Mouse (Mus musculus) ES-E14 (cell line): ENCODE results near the gene Pak3. TPM values are rescaled to one million over a fixed set of nuclear protein-coding genes. Genes with fewer than 3 reads are reported as not detected.

Source experiments
- DNase-seq: peaks from one replicate; pipeline ENCODE4 v3.0.0-alpha.2; 2013; ENCODE audit warnings: low read depth, low spot score
- H3K27ac ChIP-seq: 2 replicates; pipeline ENCODE4 v1.5.1; 2012; ENCODE audit warnings: low read depth, mild to moderate bottlenecking, low read length, moderate library complexity, mixed read lengths; ENCODE audit not compliant: poor library complexity, insufficient read depth, severe bottlenecking
- H3K36me3 ChIP-seq: 2 replicates; pipeline ENCODE4 v1.6.1; 2012; ENCODE audit warnings: mild to moderate bottlenecking, low read length, moderate library complexity, mixed read lengths; ENCODE audit not compliant: control insufficient read depth, poor library complexity, insufficient read depth, severe bottlenecking
- H3K4me1 ChIP-seq, 2 experiments: fragments of 150-350 bp in 1 of 2; sonication (generic) in 1 of 2; 2 replicates each; pipeline ENCODE4 v1.6.1; 2012; ENCODE audit warnings: low read length in 2 of 2, mild to moderate bottlenecking in 1 of 2, mixed read lengths in 1 of 2; ENCODE audit not compliant: control insufficient read depth in 2 of 2, insufficient read depth in 2 of 2, poor library complexity in 1 of 2
- H3K4me3 ChIP-seq, 2 experiments: fragments of 150-350 bp in 1 of 2; sonication (generic) in 1 of 2; 2 replicates each; pipeline ENCODE4 v1.5.1; 2012; ENCODE audit warnings: low read length in 2 of 2, low read depth in 1 of 2, mild to moderate bottlenecking in 1 of 2, mixed read lengths in 1 of 2; ENCODE audit not compliant: insufficient read depth in 1 of 2, poor library complexity in 1 of 2, severe bottlenecking in 1 of 2
- H3K9ac ChIP-seq: 2 replicates; pipeline ENCODE4 v1.6.1; 2012; ENCODE audit warnings: low read depth, mild to moderate bottlenecking, low read length, mixed read lengths; ENCODE audit not compliant: poor library complexity, insufficient read depth, severe bottlenecking
- H3K9me3 ChIP-seq: fragments of 150-350 bp; sonication (generic); 2 replicates; pipeline ENCODE4 v1.6.1; 2012; ENCODE audit warnings: low read depth, mild to moderate bottlenecking, low read length; ENCODE audit not compliant: control insufficient read depth, insufficient read depth
- CHD2 ChIP-seq: IDR thresholded peaks from 2 replicates; pipeline ENCODE4 v1.6.1; 2014; ENCODE audit warnings: mild to moderate bottlenecking, low read depth, low read length, inconsistent platforms
- HCFC1 ChIP-seq: IDR thresholded peaks from 2 replicates; pipeline ENCODE4 v1.6.1; 2012; ENCODE audit warnings: low read length, inconsistent platforms, borderline replicate concordance; ENCODE audit not compliant: insufficient read depth
- MAFK ChIP-seq: IDR thresholded peaks from 2 replicates; pipeline ENCODE4 v1.6.1; 2014; ENCODE audit warnings: mild to moderate bottlenecking, low read depth, low read length, inconsistent platforms; ENCODE audit not compliant: insufficient read depth
- ZC3H11A ChIP-seq: IDR thresholded peaks from 2 replicates; pipeline ENCODE4 v1.6.1; 2012; ENCODE audit warnings: low read depth, mild to moderate bottlenecking, inconsistent platforms, low read length, borderline replicate concordance
- ZNF384 ChIP-seq: IDR thresholded peaks from 2 replicates; pipeline ENCODE4 v1.6.1; 2012; ENCODE audit warnings: low read depth, low read length, inconsistent platforms
- in situ Hi-C, 2 experiments: fragments of 600-800 bp; cut with MboI; formaldehyde crosslinking; loops; one replicate each; pipeline ENCODE4 v1.15.1; 2025; ENCODE audit warnings: low sequenced_read_pairs in 2 of 2, inconsistent platforms in 1 of 2; ENCODE audit not compliant: unreplicated experiment in 2 of 2
- total RNA-seq: library from RNA; depleted of rRNA; stranded (reverse); fragments of 300-350 nt; gene quantifications from 2 replicates; pipeline ENCODE4 v1.2.3, GENCODE M21; 2012

The Pak3 gene
- total RNA-seq, 1 experiment: 2.2 TPM

GRCm38 (mm10) chrX:143739171-143739570 lies 220.8 kb downstream of the Pak3 start:
- Histone ChIP-seq H3K4me1 (no peaks in the 10 kb centered on the region), H3K9ac (no peak overlapping the region), H3K36me3 (no peaks in the 10 kb centered on the region), H3K9me3 (no peaks in the 10 kb centered on the region), H3K27ac (no peak overlapping the region), H3K4me3 (no peak overlapping the region)
- no peak for TF ChIP-seq HCFC1
- TF ChIP-seq ZC3H11A: peak; percentile 87
- peak; percentile 9 for DNase-seq
- in situ Hi-C loops: loop anchor here (10.0 to 25.0 kb wide), 2 partner anchors 248 to 256 kb away; no protein-coding TSS in a partner anchor

DNA sequence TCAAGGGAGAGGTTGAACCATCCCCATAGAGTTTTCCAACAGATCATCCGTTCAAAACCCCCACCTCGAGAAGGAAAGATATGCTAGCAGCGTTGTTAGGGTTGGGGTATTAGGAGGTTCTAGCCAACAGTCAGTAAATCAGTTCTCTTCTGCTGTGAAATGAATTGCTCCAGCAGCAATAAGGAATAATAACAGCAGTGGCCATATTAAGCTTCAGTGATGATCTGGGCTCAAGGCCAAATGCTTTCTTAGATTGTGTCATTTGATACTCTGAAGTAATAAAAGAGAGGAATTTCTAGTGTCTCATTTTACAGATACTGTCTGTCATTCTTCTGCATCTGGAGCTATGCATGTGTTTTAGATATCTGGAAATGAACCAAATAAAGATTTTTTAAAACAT lies 244.2 kb downstream of the Pak3 start:
- H3K4me1 ChIP-seq: no peaks in the 10 kb centered on the region
- H3K4me3 ChIP-seq: no peak overlapping the region
- in situ Hi-C loops: no loop called here
- no peak overlapping the region for H3K9ac ChIP-seq
- H3K36me3 ChIP-seq: no peaks in the 10 kb centered on the region
- no peak overlapping the region for H3K27ac ChIP-seq
- no peaks in the 10 kb centered on the region for H3K9me3 ChIP-seq
- DNase-seq: no peak
- TF ChIP-seq ZC3H11A: no peak
- no peak for TF ChIP-seq HCFC1
- TF ChIP-seq MAFK: no peak
- TF ChIP-seq ZNF384: no peak
- TF ChIP-seq CHD2: no peak

DNA sequence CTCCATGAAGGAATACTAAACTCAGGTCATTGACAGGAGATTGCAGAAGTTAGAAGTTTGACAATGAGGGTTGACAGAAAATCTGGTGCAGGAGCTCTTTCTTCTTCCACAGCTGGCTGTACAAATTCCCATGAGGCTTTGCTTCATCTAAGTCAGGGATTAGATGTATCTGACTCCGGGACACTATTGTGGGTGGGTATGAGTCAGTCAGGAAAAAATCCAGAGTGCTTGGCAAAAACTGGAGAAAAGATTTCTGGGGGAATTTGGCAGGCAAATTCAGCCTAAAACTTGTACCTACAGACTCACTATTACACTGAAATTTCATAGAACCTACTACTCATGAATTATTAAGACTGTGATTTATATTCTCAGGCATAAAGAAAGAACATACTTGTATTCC lies 297.6 kb downstream of the Pak3 start:
- Histone ChIP-seq H3K4me3 (no peak overlapping the region), H3K36me3 (no peaks in the 10 kb centered on the region), H3K9me3 (no peaks in the 10 kb centered on the region), H3K27ac (no peak overlapping the region), H3K4me1 (no peaks in the 10 kb centered on the region), H3K9ac (no peak overlapping the region)
- DNase-seq: no peak
- in situ Hi-C loops: no loop called here
- TF ChIP-seq MAFK (no peak), ZC3H11A (no peak), HCFC1 (no peak), CHD2 (no peak), ZNF384 (no peak)

GRCm38 (mm10) chrX:143818961-143819360 lies 300.6 kb downstream of the Pak3 start:
- Histone ChIP-seq H3K4me3 (no peak overlapping the region), H3K9me3 (no peaks in the 10 kb centered on the region), H3K36me3 (no peaks in the 10 kb centered on the region), H3K27ac (no peak overlapping the region), H3K9ac (no peak overlapping the region), H3K4me1 (no peaks in the 10 kb centered on the region)
- no peak for DNase-seq
- TF ChIP-seq MAFK (no peak), ZNF384 (no peak), ZC3H11A (no peak), HCFC1 (no peak), CHD2 (no peak)
- in situ Hi-C loops: no loop called here

DNA sequence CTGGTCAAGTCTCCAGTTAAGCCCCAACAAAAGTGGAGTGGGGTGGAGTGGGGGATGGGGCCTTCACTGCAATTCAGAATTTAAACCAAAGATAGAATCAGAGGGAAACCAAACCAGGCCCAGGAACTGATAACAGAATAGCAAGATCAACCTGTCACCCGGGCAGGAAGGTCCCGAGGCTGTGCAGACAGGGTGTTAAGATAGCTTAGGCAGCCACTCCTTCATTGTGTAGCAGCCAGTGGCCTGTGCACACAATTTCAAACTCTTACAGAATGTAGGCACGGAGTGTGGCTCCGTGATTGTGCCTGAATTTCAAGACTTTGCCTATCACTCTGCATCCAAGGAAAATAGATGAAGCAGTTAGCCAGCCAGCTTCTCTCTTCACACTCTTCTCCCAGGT lies 308.1 kb downstream of the Pak3 start:
- TF ChIP-seq ZNF384: no peak
- Histone ChIP-seq H3K9me3 (no peaks in the 10 kb centered on the region), H3K36me3 (no peaks in the 10 kb centered on the region), H3K4me3 (no peak overlapping the region), H3K4me1 (no peaks in the 10 kb centered on the region), H3K27ac (no peak overlapping the region), H3K9ac (no peak overlapping the region)
- in situ Hi-C loops: no loop called here
- no peak for DNase-seq
